Mouse (Mus musculus) liver, adult 2 months (tissue): Measurements from ENCODE around the gene Cars.

ENCODE experiments used
- CTCF ChIP-seq: fragments of 200-500 bp; IDR thresholded peaks from 2 replicates; pipeline ENCODE4 v1.5.1; 2011; ENCODE audit warnings: low read depth, low read length, control low read depth
- POLR2A ChIP-seq: fragments of 200-500 bp; IDR thresholded peaks from 2 replicates; pipeline ENCODE4 v1.6.1; 2011; ENCODE audit warnings: low read length, control low read depth; ENCODE audit not compliant: insufficient read depth; ENCODE audit errors: extremely low read depth

- TF ChIP-seq POLR2A (no peak), CTCF (no peak)
These were observed 42.8 kb downstream of the Cars start for GRCm38 (mm10) chr7:143556964-143557610.
